Mouse (Mus musculus) heart, embryonic 13.5 days (tissue): ENCODE measurements around the gene Hapln4. TPM values are rescaled to one million over a fixed set of nuclear protein-coding genes. Genes with fewer than 3 reads are reported as not detected.

ENCODE experiments used
- ATAC-seq: fragments of 200-750 bp; cut with Nextera tagmentation; 2 replicates; pipeline ENCODE4 v1.8.0; 2017; ENCODE audit warnings: moderate TSS enrichment; ENCODE audit not compliant: insufficient number of reproducible peaks, low FRiP score, low TSS enrichment; ENCODE audit errors: extremely low read depth
- H3K27ac ChIP-seq: fragments of 300-500 bp; sonication (generic); replicated peaks from 2 replicates; pipeline ENCODE4 v1.5.1; 2015; ENCODE audit warnings: moderate library complexity, mild to moderate bottlenecking, inconsistent platforms
- H3K27me3 ChIP-seq: fragments of 300-500 bp; sonication (generic); replicated peaks from 2 replicates; pipeline ENCODE4 v1.6.1; 2015; ENCODE audit warnings: mild to moderate bottlenecking, inconsistent platforms
- H3K36me3 ChIP-seq: fragments of 300-500 bp; sonication (generic); 2 replicates; pipeline ENCODE4 v1.6.1; 2015; ENCODE audit warnings: mild to moderate bottlenecking, inconsistent platforms
- H3K4me1 ChIP-seq: fragments of 300-500 bp; sonication (generic); 2 replicates; pipeline ENCODE4 v1.6.1; 2015; ENCODE audit warnings: inconsistent platforms
- H3K4me2 ChIP-seq: fragments of 300-500 bp; sonication (generic); 2 replicates; pipeline ENCODE4 v1.6.1; 2015; ENCODE audit warnings: inconsistent platforms, mild to moderate bottlenecking, moderate library complexity
- H3K4me3 ChIP-seq: fragments of 300-500 bp; sonication (generic); 2 replicates; pipeline ENCODE4 v1.5.1; 2015; ENCODE audit warnings: moderate library complexity, mild to moderate bottlenecking, inconsistent platforms
- H3K9ac ChIP-seq: fragments of 300-500 bp; sonication (generic); 2 replicates; pipeline ENCODE4 v1.6.1; 2015; ENCODE audit warnings: inconsistent platforms, mild to moderate bottlenecking, moderate library complexity
- H3K9me3 ChIP-seq: fragments of 300-500 bp; sonication (generic); 2 replicates; pipeline ENCODE4 v1.6.1; 2016; ENCODE audit warnings: inconsistent platforms
- WGBS: fragments of 180-500 bp; shearing (Covaris S2); methylation state at CpG from one replicate; pipeline ENCODE4 v1.1.7; 2015; ENCODE audit warnings: mixed read lengths; 5-methylcytosine and 5-hydroxymethylcytosine counted together
- microRNA-seq: library from miRNA; unstranded; fragments of <30 nt; microRNA quantifications from one replicate; pipeline ENCODE4, GENCODE M21; 2016
- polyA plus RNA-seq: library from polyadenylated mRNA; unstranded; fragments of >200 nt; fragmentation: Nextera tagmentation; extraction: Ambion mirVana; gene quantifications from 2 replicates; pipeline ENCODE4 v1.2.1, GENCODE M21; 2015

Hapln4 gene
- polyA plus RNA-seq, 1 experiment from 2014 or later = 0.12 TPM

DNA sequence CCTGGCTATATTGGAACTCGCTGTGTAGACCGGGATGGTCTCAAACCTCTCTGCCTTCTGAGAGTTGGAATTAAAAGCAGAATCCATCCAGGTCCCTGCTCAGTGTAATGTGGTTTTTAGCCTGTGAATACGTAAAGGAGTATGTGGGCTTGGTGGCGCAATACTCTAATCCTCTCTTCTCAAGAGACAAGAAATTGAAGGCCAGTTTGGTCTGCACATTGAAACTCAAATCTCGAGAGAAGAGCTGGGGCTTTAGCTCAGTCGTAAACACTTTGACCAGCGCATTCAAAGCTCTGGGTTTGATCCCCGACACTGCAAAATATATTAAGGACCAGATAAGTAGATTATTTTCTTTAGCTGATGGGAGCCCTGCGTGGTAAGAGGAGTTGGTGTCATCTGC is 56.7 kb downstream of the Hapln4 start:
- Histone ChIP-seq H3K36me3 (peaks cover 61% of the 10 kb centered on the region), H3K27ac (peak overlapping the region; percentile 84)
- WGBS = 8% methylated on average over 9 of the region's 9 CpGs

More for the DNA sequence above, 56.7 kb downstream of the Hapln4 start:
- Histone ChIP-seq H3K4me1 (peaks cover 25% of the 10 kb centered on the region), H3K27me3 (no peaks in the 10 kb centered on the region), H3K9ac (peak overlapping the region; percentile 87), H3K4me3 (peak overlapping the region; percentile 86), H3K9me3 (no peaks in the 10 kb centered on the region), H3K4me2 (peak overlapping the region; percentile 88)
- ATAC-seq = no peak

Small RNA genes lying within 50 kb of the gene (microRNA-seq; reads per million reads assigned to microRNA genes)
- gene Mir7066 = not detected

Other genes starting within 250 kb of the Hapln4 start
- gene Cilp2, start 195.8 kb upstream of the Hapln4 start, polyA plus RNA-seq = 0.55 and 0.56 TPM in 2 replicates
- gene Tssk6, start 181.3 kb upstream of the Hapln4 start, polyA plus RNA-seq = 1.9 and 2.2 TPM in 2 replicates
- 304 and 343 TPM in 2 replicates for gene Ndufa13, start 180.9 kb upstream of the Hapln4 start, polyA plus RNA-seq
- 8.1 and 8.2 TPM in 2 replicates for gene Yjefn3, start 180.7 kb upstream of the Hapln4 start, polyA plus RNA-seq
- 27.3 and 29.9 TPM in 2 replicates for gene Gatad2a, start 87.1 kb upstream of the Hapln4 start, polyA plus RNA-seq
- 34.9 and 36.0 TPM in 2 replicates for gene Mau2, start 40.7 kb upstream of the Hapln4 start, polyA plus RNA-seq
- gene Sugp1, start 40.6 kb upstream of the Hapln4 start, polyA plus RNA-seq = 31.1 and 32.6 TPM in 2 replicates
- 1.1 and 1.6 TPM in 2 replicates for gene Tm6sf2, start 10.5 kb upstream of the Hapln4 start, polyA plus RNA-seq
- 0.17 and 0.36 TPM in 2 replicates for gene Ncan, start 37.4 kb downstream of the Hapln4 start, polyA plus RNA-seq
- gene Nr2c2ap, start 47.9 kb downstream of the Hapln4 start, polyA plus RNA-seq = 30.5 and 34.3 TPM in 2 replicates
- 15.1 and 17.0 TPM in 2 replicates for gene Rfxank, start 55.7 kb downstream of the Hapln4 start, polyA plus RNA-seq
- 36.1 and 40.0 TPM in 2 replicates for gene Borcs8, start 56.0 kb downstream of the Hapln4 start, polyA plus RNA-seq
- gene Mef2b, start 56.3 kb downstream of the Hapln4 start, polyA plus RNA-seq = 0.15 and 0.40 TPM in 2 replicates
- gene Tmem161a, start 88.9 kb downstream of the Hapln4 start, polyA plus RNA-seq = 91.8 and 104 TPM in 2 replicates
- 8.0 and 8.3 TPM in 2 replicates for gene Slc25a42, start 128.8 kb downstream of the Hapln4 start, polyA plus RNA-seq
- 23.2 and 24.3 TPM in 2 replicates for gene Sugp2, start 150.8 kb downstream of the Hapln4 start, polyA plus RNA-seq
- gene Armc6, start 151.0 kb downstream of the Hapln4 start, polyA plus RNA-seq = 20.6 and 20.7 TPM in 2 replicates
- 34.1 and 37.2 TPM in 2 replicates for gene Homer3, start 199.4 kb downstream of the Hapln4 start, polyA plus RNA-seq
- gene Ddx49, start 219.0 kb downstream of the Hapln4 start, polyA plus RNA-seq = 32.6 and 34.1 TPM in 2 replicates
- 294 and 344 TPM in 2 replicates for gene Cope, start 219.1 kb downstream of the Hapln4 start, polyA plus RNA-seq
- gene Cers1, start 232.3 kb downstream of the Hapln4 start, polyA plus RNA-seq = 1.9 and 2.6 TPM in 2 replicates
- gene Gdf1, start 246.4 kb downstream of the Hapln4 start, polyA plus RNA-seq = 0.74 and 0.99 TPM in 2 replicates